Mouse (Mus musculus) cerebral cortex, adult 2 months (tissue): Measurements from ENCODE around the gene Inpp5a.

ENCODE experiments used
- WGBS: fragments of 180-500 bp; shearing (Covaris S2); methylation state at CpG from one replicate; pipeline ENCODE4 v1.1.7; 2018; 5-methylcytosine and 5-hydroxymethylcytosine counted together

The Inpp5a gene

GRCm38 (mm10) chr7:139544706-139545625, 156.1 kb downstream of the Inpp5a start:
- WGBS, result 52% methylated on average over 12 of the region's 12 CpGs

GRCm38 (mm10) chr7:139547325-139547724, 158.4 kb downstream of the Inpp5a start:
- 94% methylated on average over 2 of the region's 2 CpGs for WGBS

- WGBS, result 79% methylated on average over 3 of the region's 3 CpGs
Observed at GRCm38 (mm10) chr7:139550086-139550783, 161.3 kb downstream of the Inpp5a start.

- WGBS, result 91% methylated on average over 2 of the region's 2 CpGs
Observed at GRCm38 (mm10) chr7:139551519-139551918, 162.6 kb downstream of the Inpp5a start.

GRCm38 (mm10) chr7:139556331-139556730, 167.4 kb downstream of the Inpp5a start:
- 50% methylated on average over 5 of the region's 5 CpGs for WGBS

GRCm38 (mm10) chr7:139556746-139557526, 168.0 kb downstream of the Inpp5a start:
- WGBS, result 75% methylated on average over 10 of the region's 10 CpGs

- WGBS, result 93% methylated on average over 10 of the region's 10 CpGs
Observed at GRCm38 (mm10) chr7:139559659-139560058, 170.8 kb downstream of the Inpp5a start.

- WGBS, result 68% methylated on average over 4 of the region's 4 CpGs
Observed at GRCm38 (mm10) chr7:139563425-139563824, 174.5 kb downstream of the Inpp5a start.

GRCm38 (mm10) chr7:139564161-139564560, 175.3 kb downstream of the Inpp5a start:
- 94% methylated on average over 2 of the region's 2 CpGs for WGBS

- WGBS, result 61% methylated on average over 6 of the region's 6 CpGs
Observed at GRCm38 (mm10) chr7:139565998-139566397, 177.1 kb downstream of the Inpp5a start.

- 86% methylated on average over 8 of the region's 8 CpGs for WGBS
Observed at GRCm38 (mm10) chr7:139566533-139566932, 177.6 kb downstream of the Inpp5a start.

- 94% methylated on average over 5 of the region's 5 CpGs for WGBS
Observed at GRCm38 (mm10) chr7:139570788-139571187, 181.9 kb downstream of the Inpp5a start.

- WGBS, result 82% methylated on average over 3 of the region's 3 CpGs
Observed at GRCm38 (mm10) chr7:139572665-139573064, 183.8 kb downstream of the Inpp5a start.

- WGBS, result 95% methylated on average over 16 of the region's 16 CpGs
Observed at GRCm38 (mm10) chr7:139576064-139576686, 187.3 kb downstream of the Inpp5a start.

- WGBS, result 87% methylated on average over 21 of the region's 21 CpGs
Observed at GRCm38 (mm10) chr7:139579261-139579905, 190.5 kb downstream of the Inpp5a start.

- WGBS, result 9% methylated on average over 78 of the region's 78 CpGs
Observed at GRCm38 (mm10) chr7:139580851-139581775, 192.2 kb downstream of the Inpp5a start.

GRCm38 (mm10) chr7:139581801-139582571, 193.1 kb downstream of the Inpp5a start:
- WGBS, result 1% methylated on average over 82 of the region's 82 CpGs

- under 1% methylated on average over 56 of the region's 56 CpGs for WGBS
Observed at GRCm38 (mm10) chr7:139582595-139582994, 193.7 kb downstream of the Inpp5a start, which contains the start of gene Nkx6-2. Nkx6-2 (minus strand) TSS chr7:139582797.
